Mouse (Mus musculus) ovary, postnatal 10 days (tissue): ENCODE results near the gene Tagln3.

ENCODE experiments used
- DNase-seq: peaks from one replicate; pipeline ENCODE4 v3.0.0; 2022; ENCODE audit warnings: low spot score

The Tagln3 gene

GRCm38 (mm10) chr16:45724061-45724741, at the start of gene Tagln3:
Gene Tagln3, minus strand, starts transcription at chr16:45724608.
- no peak for DNase-seq

GRCm38 (mm10) chr16:45770914-45771313, 46.5 kb upstream of the Tagln3 start:
- no peak for DNase-seq

- no peak for DNase-seq
These were observed 43.6 kb upstream of the Tagln3 start for GRCm38 (mm10) chr16:45767853-45768640.

- DNase-seq, result no peak
These were observed 43.0 kb upstream of the Tagln3 start for GRCm38 (mm10) chr16:45767434-45767833.

- DNase-seq, result no peak
These were observed 41.5 kb upstream of the Tagln3 start for GRCm38 (mm10) chr16:45765801-45766494.

- no peak for DNase-seq
These were observed 40.7 kb upstream of the Tagln3 start for GRCm38 (mm10) chr16:45765102-45765501.

- DNase-seq, result no peak
These were observed 38.6 kb upstream of the Tagln3 start for GRCm38 (mm10) chr16:45762859-45763505.

- no peak for DNase-seq
These were observed 37.0 kb upstream of the Tagln3 start for GRCm38 (mm10) chr16:45761425-45761824.

GRCm38 (mm10) chr16:45758726-45759269, 34.4 kb upstream of the Tagln3 start:
- no peak for DNase-seq

GRCm38 (mm10) chr16:45757421-45758078, 33.1 kb upstream of the Tagln3 start:
- DNase-seq, result no peak

- no peak for DNase-seq
These were observed 32.4 kb upstream of the Tagln3 start for GRCm38 (mm10) chr16:45756855-45757254.

GRCm38 (mm10) chr16:45743591-45744144, 19.3 kb upstream of the Tagln3 start:
- DNase-seq, result no peak

GRCm38 (mm10) chr16:45742615-45743476, 18.4 kb upstream of the Tagln3 start, which contains the start of gene Abhd10:
Gene Abhd10, minus strand, starts transcription at chr16:45742955.
- DNase-seq, result peak; percentile 93

- no peak for DNase-seq
These were observed 13.5 kb upstream of the Tagln3 start for GRCm38 (mm10) chr16:45737880-45738279.

GRCm38 (mm10) chr16:45736724-45737123, 12.3 kb upstream of the Tagln3 start:
- no peak for DNase-seq

- no peak for DNase-seq
These were observed 4.8 kb upstream of the Tagln3 start for GRCm38 (mm10) chr16:45729163-45729562.

- DNase-seq, result no peak
These were observed 314 bp upstream of the Tagln3 start for GRCm38 (mm10) chr16:45724742-45725102.

- no peak for DNase-seq
These were observed 1.1 kb downstream of the Tagln3 start for GRCm38 (mm10) chr16:45723172-45723901.

GRCm38 (mm10) chr16:45722460-45722951, 1.9 kb downstream of the Tagln3 start:
- DNase-seq, result no peak
